Mouse (Mus musculus): ENCODE data around the gene Clstn2. TPM values are rescaled to one million over a fixed set of nuclear protein-coding genes. Genes with fewer than 3 reads are reported as not detected.
A peak's percentile ranks its signal among the peaks of the same experiment; 100 is the strongest.

The Clstn2 gene
- polyA plus RNA-seq, 1 experiment from 2014 or later, result 1.3 TPM

DNA sequence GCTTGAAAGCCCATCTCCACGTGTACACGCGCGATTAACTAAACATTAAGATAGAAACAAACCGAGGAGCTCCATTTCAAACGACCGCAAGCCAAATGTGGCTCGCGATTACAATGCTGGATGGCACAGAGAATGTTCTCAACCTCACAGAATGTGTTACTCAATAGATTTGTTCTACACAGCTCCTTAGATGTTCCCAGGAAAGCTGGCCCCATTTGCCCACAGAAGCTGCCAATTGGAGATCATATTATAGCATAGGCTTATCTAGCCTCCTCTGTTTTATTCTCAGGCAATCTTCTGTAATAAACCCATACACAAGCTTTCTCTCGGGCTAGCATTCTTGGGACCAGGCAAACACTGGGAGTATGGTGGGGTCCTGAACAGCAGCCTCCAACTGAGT, 334.9 kb downstream of the Clstn2 start:
- Histone ChIP-seq H3K36me3 (no peaks in the 10 kb centered on the region), H3K27me3 (no peaks in the 10 kb centered on the region), H3K4me3 (no peak overlapping the region), H3K4me1 (no peaks in the 10 kb centered on the region), H3K9ac (no peak overlapping the region), H3K4me2 (no peak overlapping the region), H3K9me3 (no peaks in the 10 kb centered on the region), H3K27ac (no peak overlapping the region)
- WGBS, result 72% methylated on average over 10 of the region's 10 CpGs
- no peak for ATAC-seq (ENCODE audit: borderline replicate concordance, extremely low read depth, low FRiP score, low TSS enrichment)

- ATAC-seq (ENCODE audit: borderline replicate concordance, extremely low read depth, low FRiP score, low TSS enrichment), result no peak
- no peak overlapping the region for H3K9ac ChIP-seq
- 71% methylated on average over 5 of the region's 5 CpGs for WGBS
Observed at GRCm38 (mm10) chr9:97696655-97697235, 336.2 kb downstream of the Clstn2 start.

GRCm38 (mm10) chr9:97695278-97695677, 337.7 kb downstream of the Clstn2 start:
- Histone ChIP-seq H3K36me3 (no peaks in the 10 kb centered on the region), H3K9me3 (no peaks in the 10 kb centered on the region), H3K9ac (no peak overlapping the region), H3K4me1 (no peaks in the 10 kb centered on the region), H3K4me3 (no peak overlapping the region), H3K4me2 (no peak overlapping the region), H3K27ac (no peak overlapping the region), H3K27me3 (no peaks in the 10 kb centered on the region)
- no peak for ATAC-seq (ENCODE audit: borderline replicate concordance, extremely low read depth, low FRiP score, low TSS enrichment)
- 38% methylated on average over 1 of the region's 1 CpGs for WGBS

More at GRCm38 (mm10) chr9:97696655-97697235, 336.2 kb downstream of the Clstn2 start:
- Histone ChIP-seq H3K4me3 (no peak overlapping the region), H3K27ac (no peak overlapping the region), H3K4me1 (no peaks in the 10 kb centered on the region), H3K27me3 (no peaks in the 10 kb centered on the region), H3K9me3 (no peaks in the 10 kb centered on the region), H3K36me3 (no peaks in the 10 kb centered on the region), H3K4me2 (no peak overlapping the region)

DNA sequence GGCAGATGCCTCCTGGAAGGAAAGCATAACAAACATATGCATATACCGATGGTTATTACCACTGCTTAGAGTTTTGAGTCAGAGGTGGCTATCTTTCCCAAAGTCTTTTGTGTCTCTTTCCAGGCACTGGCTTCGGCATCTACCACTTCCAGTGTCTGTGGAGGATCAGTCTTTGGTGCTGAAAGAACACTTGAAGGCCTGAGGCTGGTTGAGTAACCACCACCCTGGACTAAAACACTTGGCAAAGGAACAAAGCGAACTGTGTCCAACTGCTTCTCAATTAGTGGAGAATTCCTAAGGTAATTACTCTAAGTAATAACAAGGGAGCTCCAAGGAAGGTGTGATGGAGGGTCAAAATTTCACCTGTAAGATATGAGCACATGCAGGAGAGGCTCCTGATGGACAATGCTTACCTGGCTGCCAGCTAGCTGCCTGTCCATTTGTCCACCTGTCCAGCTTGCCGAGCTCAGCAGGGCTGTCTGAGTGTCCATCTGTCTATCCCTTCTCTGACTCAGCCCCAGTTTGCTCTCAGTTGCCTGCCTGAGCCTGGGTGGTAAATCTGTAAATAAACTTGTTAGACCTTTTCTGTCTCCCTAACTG, 346.1 kb downstream of the Clstn2 start:
- Histone ChIP-seq H3K4me1 (no peaks in the 10 kb centered on the region), H3K9me3 (no peaks in the 10 kb centered on the region), H3K27ac (no peak overlapping the region), H3K9ac (no peak overlapping the region), H3K27me3 (no peaks in the 10 kb centered on the region), H3K4me3 (no peak overlapping the region), H3K36me3 (no peaks in the 10 kb centered on the region), H3K4me2 (no peak overlapping the region)
- no peak for ATAC-seq (ENCODE audit: borderline replicate concordance, extremely low read depth, low FRiP score, low TSS enrichment)
- WGBS, result 70% methylated on average over 4 of the region's 4 CpGs

DNA sequence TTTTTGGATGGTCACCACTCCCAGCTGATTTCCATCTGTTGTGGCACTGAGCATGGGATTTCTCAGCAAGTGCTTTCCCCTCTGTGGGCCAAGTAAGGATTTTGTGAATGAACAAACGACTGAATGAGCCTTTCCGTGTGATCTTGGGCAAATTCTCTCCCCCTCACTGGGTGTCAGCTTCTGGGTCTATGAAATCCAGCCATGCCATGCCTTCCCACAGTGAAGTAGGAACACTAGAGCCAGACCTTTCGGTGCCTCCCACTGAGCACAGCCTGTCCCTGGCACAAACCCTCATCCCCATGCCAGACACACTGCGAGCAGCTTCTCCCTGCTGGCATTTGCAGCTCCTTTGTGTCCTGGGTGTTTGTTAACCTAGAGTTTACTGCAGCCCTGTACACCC, 347.3 kb downstream of the Clstn2 start:
- WGBS, result 80% methylated on average over 4 of the region's 4 CpGs
- Histone ChIP-seq H3K4me1 (no peaks in the 10 kb centered on the region), H3K27me3 (no peaks in the 10 kb centered on the region), H3K27ac (no peak overlapping the region), H3K4me2 (no peak overlapping the region), H3K9ac (no peak overlapping the region), H3K4me3 (no peak overlapping the region), H3K9me3 (no peaks in the 10 kb centered on the region), H3K36me3 (no peaks in the 10 kb centered on the region)
- ATAC-seq (ENCODE audit: borderline replicate concordance, extremely low read depth, low FRiP score, low TSS enrichment), result no peak

GRCm38 (mm10) chr9:97679878-97680277, 353.1 kb downstream of the Clstn2 start:
- Histone ChIP-seq H3K36me3 (no peaks in the 10 kb centered on the region), H3K27me3 (no peaks in the 10 kb centered on the region), H3K27ac (no peak overlapping the region; the same call in 1 of the 2 replicates), H3K4me2 (no peak overlapping the region), H3K9ac (no peak overlapping the region), H3K4me1 (no peaks in the 10 kb centered on the region), H3K9me3 (no peaks in the 10 kb centered on the region), H3K4me3 (no peak overlapping the region)
- peak; percentile 46; the same call in 1 of the 2 replicates for ATAC-seq (ENCODE audit: borderline replicate concordance, extremely low read depth, low FRiP score, low TSS enrichment)

DNA sequence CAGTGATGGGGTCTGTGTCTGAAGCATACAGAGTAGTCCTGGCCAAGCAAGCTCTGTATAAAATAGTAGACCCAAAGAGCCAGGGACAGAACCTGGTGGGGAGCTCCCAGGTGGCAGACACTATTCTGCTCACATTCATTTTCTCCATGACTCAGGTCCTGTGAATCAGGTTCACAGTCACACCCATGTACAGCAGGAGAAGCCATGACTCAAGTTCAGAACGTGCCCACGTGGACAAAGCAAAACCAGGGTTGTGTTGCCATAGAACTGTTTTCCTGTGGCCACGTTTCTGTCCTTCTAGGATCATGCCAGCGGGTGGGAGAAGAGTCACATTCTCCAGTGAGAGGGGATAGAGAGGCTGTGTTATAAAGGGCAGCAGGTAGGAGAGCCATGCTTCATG, 353.9 kb downstream of the Clstn2 start:
- Histone ChIP-seq H3K4me3 (no peak overlapping the region), H3K9me3 (no peaks in the 10 kb centered on the region), H3K4me2 (no peak overlapping the region), H3K4me1 (no peaks in the 10 kb centered on the region), H3K36me3 (no peaks in the 10 kb centered on the region), H3K27ac (peak overlapping the region; percentile 24; the same call in 1 of the 2 replicates), H3K27me3 (no peaks in the 10 kb centered on the region), H3K9ac (no peak overlapping the region)
- WGBS, result 75% methylated on average over 4 of the region's 4 CpGs
- ATAC-seq (ENCODE audit: borderline replicate concordance, extremely low read depth, low FRiP score, low TSS enrichment), result no peak

GRCm38 (mm10) chr9:97677075-97677474, 355.9 kb downstream of the Clstn2 start:
- WGBS, result 35% methylated on average over 3 of the region's 3 CpGs
- Histone ChIP-seq H3K36me3 (no peaks in the 10 kb centered on the region), H3K9ac (no peak overlapping the region), H3K4me2 (no peak overlapping the region), H3K9me3 (no peaks in the 10 kb centered on the region), H3K27ac (no peak overlapping the region), H3K4me1 (no peaks in the 10 kb centered on the region), H3K4me3 (no peak overlapping the region), H3K27me3 (no peaks in the 10 kb centered on the region)
- ATAC-seq (ENCODE audit: borderline replicate concordance, extremely low read depth, low FRiP score, low TSS enrichment), result no peak

DNA sequence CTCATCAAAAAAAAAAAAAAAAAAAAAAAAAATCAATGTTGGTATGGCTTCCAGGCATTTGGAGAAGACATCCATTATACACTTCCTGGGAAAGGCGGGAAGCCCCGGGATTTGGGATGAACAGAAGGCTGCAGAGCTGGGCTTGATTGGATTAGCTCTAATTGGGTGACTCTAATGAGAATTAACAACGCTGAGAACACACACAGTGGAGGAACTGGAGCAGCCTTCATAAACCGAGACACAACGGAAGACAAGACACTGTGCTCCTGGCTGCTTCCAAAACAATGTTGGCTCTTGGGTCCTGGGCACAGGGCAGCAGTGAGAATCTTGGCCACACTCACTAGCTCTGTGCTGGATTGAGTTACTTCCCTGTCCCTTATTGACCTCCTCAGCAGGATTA, 360.3 kb downstream of the Clstn2 start:
- H3K9me3 ChIP-seq, result no peaks in the 10 kb centered on the region
- H3K27ac ChIP-seq, result no peak overlapping the region
- H3K36me3 ChIP-seq, result no peaks in the 10 kb centered on the region
- no peak for ATAC-seq (ENCODE audit: borderline replicate concordance, extremely low read depth, low FRiP score, low TSS enrichment)
- no peak overlapping the region for H3K4me3 ChIP-seq
- no peak overlapping the region for H3K4me2 ChIP-seq
- no peaks in the 10 kb centered on the region for H3K27me3 ChIP-seq
- no peaks in the 10 kb centered on the region for H3K4me1 ChIP-seq
- 57% methylated on average over 5 of the region's 5 CpGs for WGBS
- no peak overlapping the region for H3K9ac ChIP-seq

- no peaks in the 10 kb centered on the region for H3K36me3 ChIP-seq
- 3% methylated on average over 1 of the region's 1 CpGs for WGBS
- no peak overlapping the region for H3K9ac ChIP-seq
- no peaks in the 10 kb centered on the region for H3K4me1 ChIP-seq
- no peak for ATAC-seq (ENCODE audit: borderline replicate concordance, extremely low read depth, low FRiP score, low TSS enrichment)
- H3K9me3 ChIP-seq, result no peaks in the 10 kb centered on the region
- no peaks in the 10 kb centered on the region for H3K27me3 ChIP-seq
- no peak overlapping the region for H3K4me3 ChIP-seq
- no peak overlapping the region for H3K27ac ChIP-seq
- H3K4me2 ChIP-seq, result no peak overlapping the region
Observed at GRCm38 (mm10) chr9:97672224-97672623, 360.8 kb downstream of the Clstn2 start.

DNA sequence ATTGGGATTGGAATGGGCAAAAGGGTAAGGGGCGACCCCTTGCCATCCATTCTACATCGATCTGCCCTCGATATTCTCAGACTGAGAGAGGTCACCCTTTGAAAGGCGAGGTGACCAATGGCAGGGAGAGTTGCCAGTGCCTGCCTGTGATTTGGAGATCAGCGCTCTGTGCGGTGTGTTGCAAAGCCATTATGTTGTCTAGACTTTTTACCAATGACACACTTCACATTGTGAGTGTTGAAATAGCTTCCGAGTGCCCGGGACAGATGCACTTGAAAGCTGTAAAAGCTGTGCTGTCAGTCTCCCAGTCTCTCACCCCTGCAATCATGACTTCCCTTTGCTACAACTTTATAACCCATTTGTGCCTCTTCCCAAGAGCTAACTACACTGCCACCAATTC, 362.3 kb downstream of the Clstn2 start:
- no peak overlapping the region for H3K4me2 ChIP-seq
- H3K27me3 ChIP-seq, result no peaks in the 10 kb centered on the region
- H3K9ac ChIP-seq, result no peak overlapping the region
- ATAC-seq (ENCODE audit: borderline replicate concordance, extremely low read depth, low FRiP score, low TSS enrichment), result no peak
- WGBS, result 77% methylated on average over 8 of the region's 8 CpGs
- H3K27ac ChIP-seq, result no peak overlapping the region
- no peaks in the 10 kb centered on the region for H3K9me3 ChIP-seq
- no peaks in the 10 kb centered on the region for H3K36me3 ChIP-seq
- H3K4me1 ChIP-seq, result no peaks in the 10 kb centered on the region
- H3K4me3 ChIP-seq, result no peak overlapping the region

DNA sequence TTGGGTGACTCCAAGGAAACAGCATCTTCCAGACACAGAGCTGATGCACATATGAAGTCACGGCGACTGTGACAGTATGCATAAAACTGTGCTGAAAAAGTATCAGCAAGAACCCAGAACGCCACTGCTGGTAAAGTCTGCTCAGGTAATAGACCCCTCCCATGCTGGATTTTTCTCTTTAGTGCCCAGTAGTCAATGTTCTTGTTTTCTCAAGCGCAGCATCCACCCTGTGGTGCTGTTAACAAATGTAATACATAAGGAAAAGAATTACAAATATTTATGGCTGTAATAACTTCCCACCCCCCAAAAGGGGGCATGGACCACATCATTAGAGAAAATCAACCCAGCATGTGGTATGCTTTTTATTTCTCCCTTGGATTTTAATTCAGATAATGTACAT, 372.0 kb downstream of the Clstn2 start:
- Histone ChIP-seq H3K36me3 (no peaks in the 10 kb centered on the region), H3K4me1 (no peaks in the 10 kb centered on the region), H3K4me3 (no peak overlapping the region), H3K9ac (no peak overlapping the region), H3K9me3 (no peaks in the 10 kb centered on the region), H3K27ac (no peak overlapping the region), H3K4me2 (no peak overlapping the region), H3K27me3 (no peaks in the 10 kb centered on the region)
- WGBS, result 78% methylated on average over 4 of the region's 4 CpGs
- no peak for ATAC-seq (ENCODE audit: borderline replicate concordance, extremely low read depth, low FRiP score, low TSS enrichment)

DNA sequence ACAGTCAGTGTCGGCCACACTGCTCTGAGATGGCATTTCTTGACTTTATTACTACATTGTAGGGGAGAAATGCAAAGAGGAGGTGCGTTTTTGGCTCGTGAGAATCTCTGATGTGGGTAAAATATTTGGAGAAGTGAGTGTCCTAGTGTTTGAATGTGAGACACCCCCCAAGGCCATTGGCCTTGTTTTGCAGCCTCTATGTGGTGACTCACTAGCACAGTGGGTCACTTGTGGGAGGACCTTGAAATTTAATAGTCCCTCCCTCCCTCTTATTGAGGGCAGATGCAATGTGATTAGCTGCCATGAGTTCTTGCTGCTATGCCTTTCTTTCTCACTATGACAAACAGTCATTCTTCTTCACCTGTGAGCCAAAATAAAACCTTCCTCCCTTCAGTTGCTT, 374.2 kb downstream of the Clstn2 start:
- 74% methylated on average over 3 of the region's 3 CpGs for WGBS

More for the DNA sequence above, 374.2 kb downstream of the Clstn2 start:
- H3K36me3 ChIP-seq, result no peaks in the 10 kb centered on the region
- H3K9me3 ChIP-seq, result no peaks in the 10 kb centered on the region
- no peak overlapping the region for H3K27ac ChIP-seq
- H3K9ac ChIP-seq, result no peak overlapping the region
- no peaks in the 10 kb centered on the region for H3K4me1 ChIP-seq
- no peak overlapping the region for H3K4me2 ChIP-seq
- no peak overlapping the region for H3K4me3 ChIP-seq
- ATAC-seq (ENCODE audit: borderline replicate concordance, extremely low read depth, low FRiP score, low TSS enrichment), result no peak
- H3K27me3 ChIP-seq, result no peaks in the 10 kb centered on the region
